Mouse (Mus musculus): ENCODE data around the gene Mamld1.
"Not testable (repeated sequence)": the region's sequence is repeated elsewhere in the genome, so short reads cannot be mapped to it uniquely, and the experiment has no call there.

Mamld1 gene

DNA sequence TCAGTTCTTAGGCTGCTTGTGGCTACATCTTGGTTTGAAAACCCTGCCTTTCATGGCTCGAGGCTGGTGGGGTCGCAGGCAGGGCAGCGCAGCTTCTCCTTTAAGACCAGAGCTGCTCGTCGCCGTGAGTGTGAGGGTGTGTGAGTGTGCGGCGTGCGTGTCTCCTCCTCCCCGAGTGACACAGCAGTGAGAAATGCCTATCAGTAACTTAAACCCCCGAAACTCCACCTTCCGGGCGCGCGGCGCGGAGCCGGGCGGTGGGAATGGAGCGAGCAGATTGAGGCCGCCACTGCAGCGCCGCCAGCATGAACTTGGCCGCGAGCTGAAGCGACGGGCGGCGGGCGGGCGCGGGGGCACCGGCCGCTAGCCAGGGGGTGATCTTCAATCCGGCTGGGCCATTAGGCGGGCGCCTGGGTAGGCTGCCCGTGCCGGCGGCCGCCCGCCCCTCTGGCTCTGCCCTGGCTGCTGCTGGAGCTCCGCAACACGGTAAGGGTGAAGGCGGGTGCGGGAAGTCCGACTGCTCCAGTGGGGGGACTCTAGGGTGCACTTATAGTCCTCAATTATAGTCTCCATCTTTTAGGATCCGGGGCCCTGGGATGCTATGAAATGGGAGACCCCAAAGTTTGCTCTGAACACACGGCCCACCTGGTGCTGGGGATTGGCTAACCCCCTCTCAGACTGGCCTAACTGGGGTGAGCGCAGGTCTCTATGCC, at the start of gene Mamld1:
Gene Mamld1 (plus strand): TSS at position 393 of the 713 bp plus-strand sequence.
- peak; percentile 54 for DNase-seq (ENCODE audit: low read depth, low spot score)

DNA sequence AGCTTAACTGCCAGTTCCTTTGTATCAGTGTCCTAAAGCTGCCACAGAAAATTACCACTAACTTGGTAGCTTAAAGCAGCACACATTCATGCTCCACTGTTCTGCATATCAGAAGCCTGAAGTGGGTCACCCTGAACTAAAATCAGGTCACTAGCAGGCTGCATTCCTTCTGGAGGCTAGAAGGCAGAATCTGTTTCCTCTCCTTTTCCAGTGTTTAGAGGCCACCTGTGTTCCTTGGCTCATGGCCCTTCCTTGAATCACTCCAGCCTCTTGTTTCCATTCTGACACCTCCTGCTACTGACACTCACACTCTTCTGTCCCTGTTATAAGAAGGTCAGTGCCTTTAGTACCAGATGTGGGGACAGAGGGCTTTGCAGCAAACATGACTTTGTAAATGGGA, 25.3 kb upstream of the Mamld1 start:
- no peak for DNase-seq (ENCODE audit: low read depth, low spot score)

DNA sequence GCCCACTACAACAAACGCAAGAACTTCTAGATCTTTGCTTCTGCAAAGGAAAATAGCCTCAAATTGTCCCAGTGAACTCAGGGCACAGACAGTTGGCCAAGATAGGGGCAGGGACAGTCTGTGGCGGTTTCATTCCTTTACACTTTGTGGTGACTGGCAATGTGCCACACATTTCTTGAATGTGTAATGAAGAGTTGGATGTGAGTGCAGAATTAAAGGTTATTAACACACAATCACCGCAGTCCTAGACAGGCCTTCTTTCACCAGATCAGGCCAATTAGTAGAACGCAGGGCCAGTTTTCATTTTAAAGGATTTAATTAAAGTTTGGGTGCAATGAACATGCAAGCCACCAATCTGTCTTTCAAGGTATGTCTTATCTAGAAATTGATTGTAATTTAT, 22.0 kb upstream of the Mamld1 start:
- no peak for DNase-seq (ENCODE audit: low read depth, low spot score)

- not testable (repeated sequence) for DNase-seq (ENCODE audit: low read depth, low spot score)
These were observed 21.1 kb upstream of the Mamld1 start for GRCm38 (mm10) chrX:71028976-71029375.

- peak; percentile 67 for DNase-seq (ENCODE audit: low read depth, low spot score)
These were observed 738 bp downstream of the Mamld1 start for GRCm38 (mm10) chrX:71050677-71051311.

- peak; percentile 45 for DNase-seq (ENCODE audit: low read depth, low spot score)
These were observed 1.5 kb downstream of the Mamld1 start for GRCm38 (mm10) chrX:71051361-71052114.

DNA sequence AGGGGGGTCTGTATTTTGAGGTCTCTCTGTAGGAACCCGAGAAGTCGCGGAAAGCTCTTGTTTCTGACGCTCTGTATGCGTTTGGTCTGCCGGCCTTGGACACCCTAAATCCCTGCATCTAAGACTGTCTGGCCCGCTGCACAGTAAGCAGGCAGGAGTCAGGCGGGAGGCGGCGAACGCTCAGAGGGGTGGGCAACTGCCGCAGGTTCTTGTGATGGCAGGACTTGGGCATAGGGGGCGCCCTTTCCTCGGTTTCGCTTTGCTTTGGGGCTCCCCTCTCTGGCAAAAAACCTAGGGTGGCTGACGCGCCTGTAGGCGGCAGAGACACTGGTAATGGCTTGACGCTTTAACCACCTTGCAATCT, 2.0 kb downstream of the Mamld1 start:
- peak; percentile 51 for DNase-seq (ENCODE audit: low read depth, low spot score)

- DNase-seq (ENCODE audit: low read depth, low spot score), result peak; percentile 68
These were observed 2.6 kb downstream of the Mamld1 start for GRCm38 (mm10) chrX:71052481-71053216.

DNA sequence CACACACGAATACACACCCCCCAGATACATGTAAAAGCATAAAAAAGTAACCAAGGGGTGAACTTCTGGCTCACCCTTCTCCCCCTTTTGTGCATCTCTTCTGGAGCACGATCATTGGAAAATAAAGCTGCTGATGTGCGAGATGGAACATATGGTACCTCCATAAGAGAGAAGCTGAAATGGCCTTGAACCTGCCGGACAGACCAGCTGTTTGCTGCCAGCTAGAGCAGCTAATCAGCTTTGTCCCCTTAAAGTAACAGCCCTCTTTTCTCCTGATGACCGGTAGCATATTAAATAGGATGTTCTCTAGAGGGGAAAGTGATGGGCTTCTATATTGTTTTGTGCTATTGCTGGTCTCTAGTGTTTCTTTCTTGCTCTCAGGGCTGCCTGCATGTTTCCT, 3.2 kb downstream of the Mamld1 start:
- DNase-seq (ENCODE audit: low read depth, low spot score), result peak; percentile 57

DNA sequence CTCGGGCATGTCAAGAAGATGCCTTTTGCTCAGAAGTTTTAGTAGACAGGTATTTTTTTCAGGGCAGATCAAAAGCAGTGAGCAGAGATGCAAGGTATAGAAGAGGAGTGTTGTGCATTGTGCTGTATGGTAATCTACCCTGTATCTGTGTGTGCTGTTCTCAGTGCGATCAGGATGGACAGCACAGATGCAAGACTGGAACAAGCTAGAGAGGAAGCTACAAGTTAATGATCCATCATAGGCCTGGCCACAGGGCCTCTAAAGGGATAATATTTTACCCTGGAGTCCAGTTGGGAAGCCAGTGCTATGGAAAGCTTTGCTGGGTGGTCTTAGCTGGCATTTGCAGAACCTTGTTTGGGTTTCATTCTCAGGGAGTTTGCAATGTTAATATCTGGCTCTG, 6.9 kb downstream of the Mamld1 start:
- no peak for DNase-seq (ENCODE audit: low read depth, low spot score)

DNA sequence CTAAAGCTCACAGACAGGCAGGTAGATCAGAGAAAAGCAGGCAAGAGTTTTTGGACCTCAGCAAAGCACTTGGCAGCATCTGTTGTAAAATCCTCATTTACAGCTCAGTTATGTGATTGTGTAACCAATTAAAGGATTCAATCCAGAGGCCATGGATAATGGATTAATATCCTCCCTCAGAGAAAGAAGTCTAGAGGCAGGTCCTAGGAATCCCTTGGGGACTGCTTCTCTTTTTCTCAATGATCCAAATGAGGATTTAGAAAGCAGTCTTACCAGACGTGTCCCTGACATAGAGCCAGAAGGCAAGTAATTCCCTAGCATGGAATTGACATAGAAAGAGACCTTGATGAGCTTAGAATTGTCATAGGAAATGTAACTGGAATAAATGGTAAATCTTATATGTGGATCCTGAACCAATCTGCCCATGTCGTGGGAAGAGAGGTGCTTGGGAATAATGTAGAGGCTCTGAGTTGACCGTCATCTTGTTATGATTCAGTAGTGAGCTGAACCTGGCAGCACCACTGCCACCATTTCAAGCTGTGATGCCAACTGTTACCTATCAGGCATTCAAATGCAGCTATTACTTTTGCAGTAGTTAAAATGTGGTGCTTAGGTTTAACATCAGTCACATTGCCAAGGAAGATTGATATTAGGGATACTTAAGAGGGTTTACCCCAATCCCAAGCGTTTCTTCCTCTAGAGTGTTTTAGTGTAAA, 35.2 kb downstream of the Mamld1 start:
- DNase-seq (ENCODE audit: low read depth, low spot score), result no peak

GRCm38 (mm10) chrX:71087370-71088079, 37.5 kb downstream of the Mamld1 start:
- DNase-seq (ENCODE audit: low read depth, low spot score), result no peak

DNA sequence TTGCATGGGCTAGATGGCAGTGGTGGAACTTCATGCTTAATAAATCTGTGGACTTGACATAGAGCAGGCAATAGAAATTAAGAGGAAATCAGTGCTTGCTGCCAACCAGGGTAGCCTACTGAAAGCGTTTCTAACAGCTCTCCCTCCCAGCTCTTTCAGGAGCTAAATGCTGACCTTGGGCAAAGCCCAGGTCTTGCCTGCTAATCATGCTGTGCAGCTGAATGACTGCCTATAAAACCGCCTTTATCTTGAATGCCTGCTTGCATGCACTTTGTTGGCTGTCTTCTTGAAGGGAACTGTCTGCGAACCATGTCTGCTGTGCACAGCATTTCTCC, 38.0 kb downstream of the Mamld1 start:
- no peak for DNase-seq (ENCODE audit: low read depth, low spot score)

- DNase-seq (ENCODE audit: low read depth, low spot score), result no peak
These were observed 55.8 kb downstream of the Mamld1 start for GRCm38 (mm10) chrX:71105820-71106219.

- DNase-seq (ENCODE audit: low read depth, low spot score), result no peak
These were observed 56.3 kb downstream of the Mamld1 start for GRCm38 (mm10) chrX:71106392-71106791.

DNA sequence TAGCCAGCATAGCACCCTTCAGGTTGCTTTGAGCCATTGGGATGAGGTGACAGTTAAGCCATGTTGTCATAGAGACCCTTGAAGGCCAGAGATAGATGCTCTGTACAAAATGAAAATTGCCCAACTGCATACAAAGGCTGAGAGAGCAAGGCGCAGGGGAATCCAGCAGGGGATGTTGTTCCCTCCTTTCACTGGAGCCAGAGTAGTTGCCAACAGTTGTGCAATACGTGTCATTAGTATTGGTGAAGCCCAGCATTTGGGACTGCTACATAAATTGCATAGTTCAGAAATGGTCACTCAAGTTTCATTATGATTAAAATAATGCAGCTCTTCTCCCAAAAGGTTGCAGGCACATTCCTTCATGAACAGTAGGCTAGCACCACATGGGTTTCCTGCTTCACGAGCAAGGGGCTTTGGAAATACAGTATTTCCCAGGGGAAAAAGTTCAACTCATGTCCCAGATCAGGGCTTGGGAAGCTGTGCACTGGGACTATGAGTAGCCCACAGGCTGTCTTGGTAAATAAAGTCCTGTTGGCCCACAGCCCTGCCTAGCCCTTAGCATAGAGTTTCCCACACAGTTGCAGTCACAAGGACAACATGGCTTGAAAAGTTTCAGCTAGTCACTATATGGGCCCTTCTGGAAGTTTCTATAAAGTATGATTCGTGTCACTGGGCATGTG, 58.1 kb downstream of the Mamld1 start:
- DNase-seq (ENCODE audit: low read depth, low spot score), result no peak

DNA sequence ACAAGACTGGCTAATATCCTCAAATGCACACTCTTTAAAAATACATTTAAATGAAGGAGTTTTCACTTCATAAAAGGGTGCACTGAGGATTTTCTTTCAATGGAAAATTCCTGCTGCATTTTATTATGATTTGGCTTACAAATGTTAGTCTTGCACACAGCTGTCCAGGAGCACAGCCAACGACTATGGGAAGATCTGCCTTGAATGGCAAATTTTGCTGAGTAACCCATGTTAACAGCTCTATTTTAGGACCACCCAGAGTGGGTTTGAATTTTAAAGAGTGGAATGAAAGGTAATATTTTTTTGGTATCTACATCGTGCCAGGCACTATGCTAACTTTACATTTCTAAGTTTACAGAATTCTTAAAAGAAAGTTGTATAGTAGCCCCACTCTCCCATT, 60.3 kb downstream of the Mamld1 start:
- no peak for DNase-seq (ENCODE audit: low read depth, low spot score)

DNA sequence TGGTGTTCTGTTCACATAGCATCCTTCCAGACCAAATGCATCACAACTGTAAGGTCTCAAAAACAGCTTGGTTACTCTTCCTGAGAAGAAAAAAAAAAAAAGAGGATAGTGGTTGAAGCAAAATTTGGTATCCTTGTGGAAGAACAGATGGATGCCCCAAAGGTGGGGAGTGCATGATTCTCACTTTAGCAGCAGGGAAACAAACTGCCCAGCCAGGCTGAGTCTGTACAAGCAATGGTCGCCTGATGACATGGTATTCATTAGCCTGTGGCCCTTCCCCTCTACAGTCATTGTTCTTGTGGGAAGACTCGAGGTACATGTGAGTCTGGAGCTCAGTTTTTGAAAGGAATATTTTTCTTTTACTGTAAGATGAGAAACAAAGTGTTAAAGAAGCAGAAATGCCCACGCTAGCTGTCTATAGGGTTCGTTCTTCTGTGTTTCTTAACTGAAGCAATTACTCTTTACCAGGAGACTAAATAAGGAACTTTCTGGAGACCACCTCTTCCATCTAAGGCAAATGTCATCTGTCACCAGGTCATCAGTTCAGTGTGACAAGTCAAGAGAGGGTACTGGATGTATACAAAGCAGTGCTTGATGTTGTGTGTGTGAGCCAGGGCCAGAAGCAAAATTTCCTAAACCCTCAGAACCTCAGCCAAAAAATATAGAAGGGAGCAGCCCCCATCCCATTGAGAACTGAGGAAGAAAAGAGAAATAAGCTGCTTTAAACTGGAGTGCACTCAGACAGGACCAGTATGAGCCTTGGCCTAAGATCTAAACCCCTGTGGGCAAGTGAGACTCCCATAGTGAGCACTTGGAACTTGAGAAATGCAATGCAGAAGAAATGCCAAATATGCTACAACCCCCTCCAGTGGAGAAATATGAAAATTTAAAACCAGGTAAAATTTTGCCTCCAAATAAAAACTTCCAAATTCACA, 72.6 kb downstream of the Mamld1 start:
- DNase-seq (ENCODE audit: low read depth, low spot score), result no peak

DNA sequence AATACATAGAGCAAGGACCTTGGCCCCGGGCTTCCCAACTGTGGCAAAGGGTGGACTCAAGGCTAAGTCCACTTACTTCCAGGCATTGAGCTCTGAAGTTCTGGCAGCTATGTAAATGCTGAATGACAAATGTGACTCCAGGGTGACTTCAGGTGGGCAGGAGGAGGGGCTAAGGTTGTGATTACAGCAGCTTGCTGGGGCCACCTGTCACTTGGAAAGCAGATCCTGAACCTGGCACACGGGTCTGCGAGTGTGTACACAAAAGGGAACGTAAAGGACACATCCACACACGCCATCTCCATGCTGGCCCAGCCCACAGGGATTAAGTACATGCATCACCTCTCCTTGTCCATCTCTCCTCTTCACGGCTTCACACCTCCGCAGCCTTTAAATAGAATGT, 75.0 kb downstream of the Mamld1 start:
- DNase-seq (ENCODE audit: low read depth, low spot score), result no peak
